ENCODE assay signal across 17 mouse cellular contexts in the genomic region with DNA sequence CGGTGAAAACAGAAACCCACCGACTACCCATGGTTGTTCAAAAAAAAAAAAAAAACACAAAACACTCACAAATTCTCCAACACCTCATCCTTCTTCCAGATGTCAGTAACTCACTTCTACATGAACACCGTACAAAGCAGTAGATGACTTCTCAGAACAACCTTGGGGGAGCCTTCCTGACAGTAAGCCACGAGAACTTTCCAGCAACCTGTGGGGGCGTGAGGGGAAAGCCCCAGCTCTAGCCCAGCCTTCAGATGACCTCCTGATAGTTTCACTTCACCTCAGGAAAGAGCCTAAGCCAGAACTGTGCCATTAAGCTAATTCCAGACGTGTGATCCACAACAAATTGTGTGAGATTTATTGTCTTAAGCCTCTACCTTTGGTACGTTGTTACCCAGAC.
"Had no signal": no experiment of that assay in that cellular context is flagged by ENCODE, and none has a peak within 500 bp of the region (broad histone marks: within the 10 kb centered on the region; RNA-seq: fewer than 3 reads in every experiment).

No protein-coding gene starts in this region.

- H3K27ac ChIP-seq: kidney, postnatal 0 days; layer of hippocampus, adult 2 months; liver, embryonic 13.5 days; macrophage; midbrain, embryonic 12.5 days; midbrain, embryonic 15.5 days; neural tube, embryonic 12.5 days; neural tube, embryonic 15.5 days; stomach, embryonic 15.5 days had no signal

- H3K9me3 ChIP-seq: liver, embryonic 13.5 days; midbrain, embryonic 12.5 days; midbrain, embryonic 15.5 days; neural tube, embryonic 12.5 days; neural tube, embryonic 15.5 days; stomach, embryonic 15.5 days had no signal

- H3K9ac ChIP-seq: liver, embryonic 13.5 days; lung, embryonic 14.5 days; midbrain, embryonic 12.5 days; midbrain, embryonic 15.5 days; neural tube, embryonic 12.5 days; neural tube, embryonic 15.5 days; stomach, embryonic 15.5 days had no signal

- H3K4me3 ChIP-seq: layer of hippocampus, adult 2 months; liver, embryonic 13.5 days; midbrain, embryonic 12.5 days; midbrain, embryonic 15.5 days; neural tube, embryonic 12.5 days; neural tube, embryonic 15.5 days; stomach, embryonic 15.5 days had no signal

- ATAC-seq: lung, postnatal 0 days; midbrain, embryonic 15.5 days had no signal

- H3K27me3 ChIP-seq: liver, embryonic 13.5 days; midbrain, embryonic 12.5 days; stomach, embryonic 15.5 days had no signal

- H3K4me1 ChIP-seq: liver, embryonic 13.5 days; midbrain, embryonic 12.5 days; midbrain, embryonic 15.5 days; neural tube, embryonic 12.5 days; neural tube, embryonic 15.5 days; stomach, embryonic 15.5 days had no signal

- DNase-seq: kidney, adult 2 months; kidney, postnatal 25 days; liver, embryonic 13.5 days; lung, embryonic 14.5 days; right cerebral cortex, adult 18-20 months; right cerebral cortex, postnatal 14 days; spleen, adult 18-20 months; thymus, postnatal 36 days had no signal

- H3K36me3 ChIP-seq: liver, embryonic 13.5 days; midbrain, embryonic 12.5 days; midbrain, embryonic 15.5 days; neural tube, embryonic 12.5 days; neural tube, embryonic 15.5 days; stomach, embryonic 15.5 days had no signal
